Mouse (Mus musculus): ENCODE data around the gene Gk5. TPM values are rescaled to one million over a fixed set of nuclear protein-coding genes. Genes with fewer than 3 reads are reported as not detected.
"Not testable (repeated sequence)": the region's sequence is repeated elsewhere in the genome, so short reads cannot be mapped to it uniquely, and the experiment has no call there.

The Gk5 gene
- total RNA-seq, 1 experiment from 2014 or later: 1.9 TPM

- ATAC-seq (replicated peaks in 1 of 2; ENCODE audit: insufficient read depth in 1 of 2, low FRiP score in 2 of 2, low TSS enrichment in 1 of 2, low read depth in 1 of 2, poor library complexity in 2 of 2, severe bottlenecking in 2 of 2): no peak
Measured at GRCm38 (mm10) chr9:96138958-96139357, 19.8 kb downstream of the Gk5 start.

DNA sequence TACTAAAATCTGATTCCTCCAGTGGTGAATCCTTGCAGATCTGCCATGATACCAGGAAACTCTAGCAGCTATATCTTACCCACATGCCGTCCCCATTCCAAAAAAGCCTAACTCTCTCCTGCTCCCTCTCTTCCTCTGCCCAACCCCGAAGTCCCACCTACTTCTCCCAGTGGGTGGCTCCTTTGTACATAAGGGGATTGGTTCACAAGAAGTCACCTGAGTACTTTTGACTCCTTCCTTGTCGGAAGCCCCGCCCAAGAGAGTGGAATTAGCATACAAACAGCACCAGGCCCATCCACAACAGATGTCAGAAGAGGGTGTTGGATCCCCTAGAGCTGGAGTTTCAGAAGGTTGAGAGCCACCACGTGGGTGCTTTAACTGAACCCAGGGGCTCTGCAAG is 20.7 kb downstream of the Gk5 start:
- ATAC-seq (replicated peaks in 1 of 2; ENCODE audit: insufficient read depth in 1 of 2, low FRiP score in 2 of 2, low TSS enrichment in 1 of 2, low read depth in 1 of 2, poor library complexity in 2 of 2, severe bottlenecking in 2 of 2): no peak

GRCm38 (mm10) chr9:96140931-96141330 is 21.8 kb downstream of the Gk5 start:
- no peak; a peak in 1 of 4 replicates for ATAC-seq (replicated peaks in 1 of 2; ENCODE audit: insufficient read depth in 1 of 2, low FRiP score in 2 of 2, low TSS enrichment in 1 of 2, low read depth in 1 of 2, poor library complexity in 2 of 2, severe bottlenecking in 2 of 2)

GRCm38 (mm10) chr9:96142499-96142898 is 23.3 kb downstream of the Gk5 start:
- ATAC-seq (replicated peaks in 1 of 2; ENCODE audit: insufficient read depth in 1 of 2, low FRiP score in 2 of 2, low TSS enrichment in 1 of 2, low read depth in 1 of 2, poor library complexity in 2 of 2, severe bottlenecking in 2 of 2): no peak

GRCm38 (mm10) chr9:96143633-96144032 is 24.5 kb downstream of the Gk5 start:
- ATAC-seq (replicated peaks in 1 of 2; ENCODE audit: insufficient read depth in 1 of 2, low FRiP score in 2 of 2, low TSS enrichment in 1 of 2, low read depth in 1 of 2, poor library complexity in 2 of 2, severe bottlenecking in 2 of 2): peak in 1 of 2 experiments; percentile 51; a peak in 1 of 4 replicates

GRCm38 (mm10) chr9:96144883-96145282 is 25.7 kb downstream of the Gk5 start:
- ATAC-seq (replicated peaks in 1 of 2; ENCODE audit: insufficient read depth in 1 of 2, low FRiP score in 2 of 2, low TSS enrichment in 1 of 2, low read depth in 1 of 2, poor library complexity in 2 of 2, severe bottlenecking in 2 of 2): no peak

DNA sequence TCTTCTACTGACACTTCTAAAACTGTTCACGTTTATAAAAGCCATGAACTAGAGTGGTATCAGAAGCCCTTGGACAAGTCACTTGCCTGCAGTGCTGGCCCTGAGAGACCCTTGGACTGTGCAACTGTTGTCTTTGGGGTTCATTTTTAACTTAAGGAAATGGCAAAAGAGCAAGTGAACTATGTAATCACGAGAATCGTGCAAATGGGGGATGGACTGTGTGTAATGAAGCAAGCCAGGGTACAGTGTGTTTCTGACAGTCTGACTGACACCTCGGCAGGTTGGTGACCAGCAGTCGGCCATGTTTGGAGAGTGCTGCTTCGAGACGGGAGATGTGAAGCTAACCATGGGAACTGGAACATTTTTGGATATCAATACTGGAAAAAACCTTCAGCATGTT is 33.6 kb downstream of the Gk5 start:
- ATAC-seq (replicated peaks in 1 of 2; ENCODE audit: insufficient read depth in 1 of 2, low FRiP score in 2 of 2, low TSS enrichment in 1 of 2, low read depth in 1 of 2, poor library complexity in 2 of 2, severe bottlenecking in 2 of 2): no peak

GRCm38 (mm10) chr9:96158431-96158830 is 39.3 kb downstream of the Gk5 start:
- ATAC-seq (replicated peaks in 1 of 2; ENCODE audit: insufficient read depth in 1 of 2, low FRiP score in 2 of 2, low TSS enrichment in 1 of 2, low read depth in 1 of 2, poor library complexity in 2 of 2, severe bottlenecking in 2 of 2): no peak

DNA sequence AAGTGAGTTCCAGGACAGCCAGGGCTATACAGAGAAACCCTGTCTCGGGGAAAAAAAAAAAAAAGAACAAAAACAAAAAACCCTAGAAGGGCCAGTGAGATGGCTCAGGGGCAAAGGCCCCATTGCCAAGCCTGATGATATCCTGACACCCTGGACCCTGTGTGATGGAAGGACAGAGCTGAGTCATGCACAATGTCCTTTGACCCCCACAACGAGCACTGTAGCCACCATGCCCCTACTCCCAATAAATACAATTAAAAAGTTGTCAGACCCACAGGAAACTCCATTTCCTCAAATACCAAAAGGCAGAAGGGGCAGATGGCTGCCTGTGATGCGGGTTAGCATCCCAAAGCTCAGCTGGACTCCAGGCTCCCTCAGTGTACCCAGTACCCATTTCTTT is 39.9 kb downstream of the Gk5 start:
- no peak for ATAC-seq (replicated peaks in 1 of 2; ENCODE audit: insufficient read depth in 1 of 2, low FRiP score in 2 of 2, low TSS enrichment in 1 of 2, low read depth in 1 of 2, poor library complexity in 2 of 2, severe bottlenecking in 2 of 2)

DNA sequence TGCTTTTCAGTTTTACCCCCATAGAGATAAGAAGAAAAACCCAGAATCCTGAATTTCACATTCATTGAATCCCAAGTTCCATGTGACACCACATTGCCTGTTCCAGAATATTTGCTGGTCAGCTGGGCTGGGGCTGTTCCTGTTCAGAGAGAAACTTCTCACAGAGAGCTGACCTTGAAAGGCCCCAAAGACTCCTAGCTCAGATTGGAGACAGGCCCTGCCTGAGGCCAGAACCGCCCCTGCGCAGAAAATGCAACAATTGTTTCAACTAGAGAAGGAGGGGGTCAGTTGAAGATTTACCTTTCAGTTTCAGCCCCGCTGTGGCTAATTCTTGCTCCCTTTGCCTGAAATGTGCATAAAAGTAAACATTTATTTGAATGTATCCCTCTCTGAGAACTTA is 41.6 kb downstream of the Gk5 start:
- ATAC-seq (replicated peaks in 1 of 2; ENCODE audit: insufficient read depth in 1 of 2, low FRiP score in 2 of 2, low TSS enrichment in 1 of 2, low read depth in 1 of 2, poor library complexity in 2 of 2, severe bottlenecking in 2 of 2): no peak

DNA sequence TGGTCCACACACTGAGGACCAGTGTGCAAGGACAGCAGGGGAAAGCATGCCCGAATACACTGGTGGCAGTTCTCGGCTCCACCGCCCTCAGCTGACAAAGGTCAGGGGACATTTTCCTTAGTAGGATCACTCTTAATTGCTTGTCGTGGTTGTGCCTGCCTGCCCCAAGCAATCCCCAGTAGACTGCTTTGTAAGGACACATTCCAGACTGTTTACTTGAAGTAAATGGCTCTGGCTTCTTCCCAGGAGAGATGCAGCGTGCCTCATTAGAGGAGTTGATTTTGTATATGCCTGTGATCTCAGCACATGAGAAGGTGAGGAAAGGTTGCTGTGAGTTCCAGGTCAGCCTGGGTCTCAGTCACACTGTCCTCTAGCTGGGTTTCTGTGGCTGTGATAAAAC is 43.3 kb downstream of the Gk5 start:
- ATAC-seq (replicated peaks in 1 of 2; ENCODE audit: insufficient read depth in 1 of 2, low FRiP score in 2 of 2, low TSS enrichment in 1 of 2, low read depth in 1 of 2, poor library complexity in 2 of 2, severe bottlenecking in 2 of 2): no peak

DNA sequence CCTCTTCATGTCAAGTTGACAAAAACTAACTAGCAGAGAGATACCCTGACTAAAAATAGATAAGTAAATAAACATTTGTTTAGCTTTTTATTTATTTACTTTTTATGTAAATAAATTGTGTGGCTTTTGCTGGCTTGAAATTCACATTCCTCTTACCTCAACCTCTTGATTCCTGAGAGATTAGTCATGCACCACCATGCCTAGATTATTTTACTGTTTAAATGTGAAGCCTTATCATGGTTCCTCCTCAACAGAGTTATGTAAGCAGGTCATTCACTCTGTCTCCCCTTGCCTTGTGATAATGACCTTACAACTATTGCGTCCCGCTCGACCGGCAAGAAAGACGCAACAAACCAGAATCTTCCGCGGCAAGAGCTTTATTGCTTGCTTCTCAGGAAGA is 44.3 kb downstream of the Gk5 start:
- no peak for ATAC-seq (replicated peaks in 1 of 2; ENCODE audit: insufficient read depth in 1 of 2, low FRiP score in 2 of 2, low TSS enrichment in 1 of 2, low read depth in 1 of 2, poor library complexity in 2 of 2, severe bottlenecking in 2 of 2)

GRCm38 (mm10) chr9:96163983-96164382 is 44.8 kb downstream of the Gk5 start:
- ATAC-seq (replicated peaks in 1 of 2; ENCODE audit: insufficient read depth in 1 of 2, low FRiP score in 2 of 2, low TSS enrichment in 1 of 2, low read depth in 1 of 2, poor library complexity in 2 of 2, severe bottlenecking in 2 of 2): not testable (repeated sequence)

- ATAC-seq (replicated peaks in 1 of 2; ENCODE audit: insufficient read depth in 1 of 2, low FRiP score in 2 of 2, low TSS enrichment in 1 of 2, low read depth in 1 of 2, poor library complexity in 2 of 2, severe bottlenecking in 2 of 2): peak; percentile 63 to 83
Measured at GRCm38 (mm10) chr9:96167168-96167585, 48.0 kb downstream of the Gk5 start.

DNA sequence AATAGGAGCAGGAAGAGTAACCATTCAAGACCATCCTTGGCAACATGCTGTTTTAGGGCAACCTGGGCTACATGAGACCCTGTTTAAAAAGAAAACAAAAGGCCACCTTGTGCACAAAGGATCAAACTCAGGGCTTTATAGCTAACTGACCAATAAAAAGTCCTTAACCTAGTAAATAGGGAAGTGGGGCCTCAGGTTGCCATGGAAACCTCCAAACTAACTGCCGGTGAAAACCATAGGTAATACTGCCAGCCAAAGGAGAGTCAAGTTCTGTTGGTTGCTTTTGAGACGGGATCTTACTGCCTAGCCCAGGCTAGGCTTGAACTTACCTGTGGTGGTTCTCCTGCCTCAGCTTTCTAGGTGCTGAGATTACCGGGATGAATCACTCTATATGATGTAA is 51.4 kb downstream of the Gk5 start:
- ATAC-seq (replicated peaks in 1 of 2; ENCODE audit: insufficient read depth in 1 of 2, low FRiP score in 2 of 2, low TSS enrichment in 1 of 2, low read depth in 1 of 2, poor library complexity in 2 of 2, severe bottlenecking in 2 of 2): peak; percentile 72 to 80

- no peak for ATAC-seq (replicated peaks in 1 of 2; ENCODE audit: insufficient read depth in 1 of 2, low FRiP score in 2 of 2, low TSS enrichment in 1 of 2, low read depth in 1 of 2, poor library complexity in 2 of 2, severe bottlenecking in 2 of 2)
Measured at GRCm38 (mm10) chr9:96184909-96185308, 65.7 kb downstream of the Gk5 start.

GRCm38 (mm10) chr9:96186701-96187100 is 67.5 kb downstream of the Gk5 start:
- no peak for ATAC-seq (replicated peaks in 1 of 2; ENCODE audit: insufficient read depth in 1 of 2, low FRiP score in 2 of 2, low TSS enrichment in 1 of 2, low read depth in 1 of 2, poor library complexity in 2 of 2, severe bottlenecking in 2 of 2)

GRCm38 (mm10) chr9:96195885-96196622 is 76.9 kb downstream of the Gk5 start, which contains the start of gene Tfdp2:
TSS of gene Tfdp2 (plus strand) at chr9:96196275.
- ATAC-seq (replicated peaks in 1 of 2; ENCODE audit: insufficient read depth in 1 of 2, low FRiP score in 2 of 2, low TSS enrichment in 1 of 2, low read depth in 1 of 2, poor library complexity in 2 of 2, severe bottlenecking in 2 of 2): peak; percentile 97 to 98

DNA sequence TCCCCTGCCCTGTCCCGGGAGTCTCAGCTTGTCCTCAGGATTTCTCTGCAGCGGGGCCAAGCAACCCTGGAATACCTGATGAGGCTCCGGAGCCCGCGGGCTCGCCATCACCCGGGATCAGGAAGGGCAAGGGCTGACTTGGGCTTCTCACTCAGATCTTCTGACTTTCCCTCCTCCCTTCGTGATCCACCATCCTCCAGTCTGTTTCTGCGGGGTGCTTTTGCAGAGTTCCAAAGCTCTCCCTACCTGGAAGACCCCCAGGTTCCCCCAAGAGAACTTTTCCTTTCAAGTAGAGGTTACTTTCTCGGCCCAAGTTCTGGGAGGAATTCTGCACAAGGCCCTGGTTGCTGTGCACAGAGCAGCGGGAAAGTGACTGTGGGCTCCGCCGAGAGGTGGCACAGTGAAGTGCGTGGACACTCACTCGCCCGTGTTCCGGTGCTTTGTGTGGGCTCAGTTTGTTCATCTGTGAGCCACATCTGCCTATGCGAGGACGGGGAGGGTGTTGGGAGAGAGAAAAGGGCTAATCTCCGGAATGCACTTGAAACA is 77.5 kb downstream of the Gk5 start:
- ATAC-seq (replicated peaks in 1 of 2; ENCODE audit: insufficient read depth in 1 of 2, low FRiP score in 2 of 2, low TSS enrichment in 1 of 2, low read depth in 1 of 2, poor library complexity in 2 of 2, severe bottlenecking in 2 of 2): peak; percentile 33 to 54; a peak in 2 of 4 replicates
